Mouse (Mus musculus) cerebellum, adult 11 months (tissue): ENCODE data around the gene 2410141K09Rik.
"Not testable (repeated sequence)": the region's sequence is repeated elsewhere in the genome, so short reads cannot be mapped to it uniquely, and the experiment has no call there.

Experiments
- DNase-seq: peaks from one replicate; pipeline ENCODE4 v3.0.0; 2022

The 2410141K09Rik gene

GRCm38 (mm10) chr13:66441018-66441417, at the start of gene 2410141K09Rik:
TSS of gene 2410141K09Rik (minus strand) at chr13:66441118.
- not testable (repeated sequence) for DNase-seq

- DNase-seq = not testable (repeated sequence)
Observed at GRCm38 (mm10) chr13:66426858-66427257, 14.1 kb downstream of the 2410141K09Rik start.

GRCm38 (mm10) chr13:66414962-66415361, 26.0 kb downstream of the 2410141K09Rik start:
- DNase-seq = not testable (repeated sequence)
